Mouse (Mus musculus) lung, adult 10 weeks (tissue): Measurements from ENCODE around the gene Ube2q2. TPM values are rescaled to one million over a fixed set of nuclear protein-coding genes. Genes with fewer than 3 reads are reported as not detected.

ENCODE experiments used
- polyA plus RNA-seq: library from polyadenylated mRNA; stranded (reverse); fragments of 350-450 nt; fragmentation: Illumina TruSeq; extraction: RNeasy Lipid Tissue Mini Kit (QIAGEN cat#74804); gene quantifications from one replicate; pipeline ENCODE4 v1.2.3, GENCODE M21; 2014; ENCODE audit warnings: low read depth, low replicate concordance; ENCODE audit not compliant: insufficient read depth

The Ube2q2 gene
- polyA plus RNA-seq, result 17.2 TPM

GRCm38 (mm10) chr9:55148854-55149498 is at the start of gene Ube2q2:
Gene Ube2q2, plus strand, starts transcription at chr9:55148854.

GRCm38 (mm10) chr9:55208790-55209481 is 60.3 kb downstream of the Ube2q2 start, which contains the start of gene Fbxo22:
Gene Fbxo22, plus strand, starts transcription at chr9:55208925.

Other genes starting within 250 kb of the Ube2q2 start
- gene Hykk, start 231.6 kb upstream of the Ube2q2 start, polyA plus RNA-seq, result 1.9 TPM
- 125 TPM for gene Psma4, start 198.1 kb upstream of the Ube2q2 start, polyA plus RNA-seq
- not detected for gene AY074887, start 197.9 kb upstream of the Ube2q2 start, polyA plus RNA-seq
- not detected for gene Chrna5, start 168.0 kb upstream of the Ube2q2 start, polyA plus RNA-seq
- gene Chrna3, start 122.3 kb upstream of the Ube2q2 start, polyA plus RNA-seq, result 0.04 TPM
- gene Chrnb4, start 100.1 kb upstream of the Ube2q2 start, polyA plus RNA-seq, result 0.08 TPM
- gene Fbxo22, start 60.1 kb downstream of the Ube2q2 start, polyA plus RNA-seq, result 21.6 TPM
- 2.0 TPM for gene Nrg4, start 178.0 kb downstream of the Ube2q2 start, polyA plus RNA-seq
- gene Tmem266, start 178.1 kb downstream of the Ube2q2 start, polyA plus RNA-seq, result not detected